Mouse (Mus musculus) ES-Bruce4 (cell line): ENCODE results near the gene Tssk3.

Experiments
- CTCF ChIP-seq: IDR thresholded peaks from one replicate; pipeline ENCODE4 v1.8.1; 2011; ENCODE audit warnings: low read depth, low read length
- EP300 ChIP-seq: IDR thresholded peaks from 2 replicates; pipeline ENCODE4 v1.6.1; 2011; ENCODE audit warnings: low read depth, low read length; ENCODE audit not compliant: insufficient read depth
- POLR2A ChIP-seq: IDR thresholded peaks from one replicate; pipeline ENCODE4 v1.8.1; 2011; ENCODE audit warnings: low read length; ENCODE audit not compliant: insufficient read depth

GRCm38 (mm10) chr4:129507434-129508236 lies 16.8 kb upstream of the Tssk3 start:
- no peak for TF ChIP-seq POLR2A
- TF ChIP-seq CTCF: no peak
- no peak for TF ChIP-seq EP300
